Mouse (Mus musculus) frontal cortex, postnatal 10 days (tissue): Measurements from ENCODE around the gene Hist1h1d.
"Not testable (repeated sequence)": the region's sequence is repeated elsewhere in the genome, so short reads cannot be mapped to it uniquely, and the experiment has no call there.

Experiments
- DNase-seq, 2 experiments: peaks; one replicate each; pipeline ENCODE4 v3.0.0; 2022; ENCODE audit warnings: low spot score in 2 of 2, mixed read lengths in 1 of 2

Hist1h1d gene

DNA sequence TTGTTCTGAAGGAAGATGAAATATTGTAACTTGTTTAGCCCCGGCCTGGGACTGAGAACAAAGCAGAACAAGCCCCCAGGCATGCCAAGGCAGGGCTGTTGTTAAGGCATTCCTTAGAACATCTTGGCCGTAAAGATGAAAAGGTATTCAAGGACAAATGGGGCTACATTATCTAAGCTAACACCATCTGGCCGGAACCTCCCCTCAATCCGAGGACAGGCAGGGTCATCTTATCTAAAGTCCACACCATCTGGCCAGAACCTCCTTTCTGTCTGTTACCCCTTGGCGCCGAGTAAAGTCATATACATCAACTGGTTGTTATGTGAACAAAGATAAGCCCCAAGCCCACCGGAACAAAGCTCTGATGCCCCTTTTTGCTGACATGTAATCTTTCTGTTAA, 38.8 kb downstream of the Hist1h1d start:
- not testable (repeated sequence) for DNase-seq

DNA sequence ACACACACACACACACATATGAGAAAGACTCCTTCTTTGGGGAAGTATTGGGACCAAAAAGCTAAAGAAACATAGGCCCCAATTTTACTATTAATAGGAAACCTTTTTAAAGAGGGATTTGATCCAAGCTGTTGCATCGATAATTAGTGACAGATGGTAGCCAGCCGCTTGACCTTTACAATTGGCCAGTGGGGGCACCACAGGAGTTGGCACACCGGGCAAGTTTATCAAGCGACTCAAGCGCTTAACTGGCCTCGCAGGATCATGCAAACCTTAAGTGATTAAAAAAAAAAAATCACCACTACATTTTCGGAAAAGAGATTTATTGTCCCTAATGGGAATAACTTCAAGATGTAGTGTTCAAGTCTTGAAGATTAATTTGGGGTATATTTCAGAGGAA, 39.6 kb downstream of the Hist1h1d start:
- DNase-seq, result no peak

DNA sequence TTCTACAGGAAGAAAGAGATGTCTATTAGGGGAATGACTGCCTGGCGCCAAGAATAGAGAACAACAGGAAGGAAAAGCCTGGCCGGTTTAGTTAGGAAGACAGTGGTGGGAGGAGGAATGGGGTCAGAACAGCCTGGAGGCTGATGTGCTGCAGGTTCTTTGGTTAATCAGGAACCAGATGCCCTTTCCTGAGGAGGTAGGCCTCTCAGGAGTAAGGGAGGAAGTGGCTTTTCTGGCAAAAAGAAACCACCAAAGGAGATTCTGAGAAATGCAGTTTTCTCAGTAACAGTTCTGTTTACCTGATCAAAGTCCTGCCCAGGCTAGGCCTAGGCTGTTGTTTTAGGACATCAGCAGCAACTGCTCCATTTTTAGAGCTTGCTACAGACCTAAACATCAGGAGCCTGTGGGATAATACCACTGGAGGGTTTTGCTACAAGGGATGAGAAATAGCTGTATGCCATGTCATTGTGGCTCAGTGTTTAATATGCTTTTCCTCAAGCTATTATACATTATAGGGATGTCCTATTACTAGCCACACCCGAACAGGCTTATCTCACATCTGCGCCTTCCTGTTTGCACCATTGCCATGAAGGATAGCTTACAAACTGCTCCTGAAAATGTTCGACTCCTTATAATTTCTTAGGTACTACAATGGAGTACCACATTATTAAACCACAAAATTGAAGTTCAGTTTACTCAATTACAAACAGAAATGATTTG, 40.1 kb downstream of the Hist1h1d start:
- no peak for DNase-seq

DNA sequence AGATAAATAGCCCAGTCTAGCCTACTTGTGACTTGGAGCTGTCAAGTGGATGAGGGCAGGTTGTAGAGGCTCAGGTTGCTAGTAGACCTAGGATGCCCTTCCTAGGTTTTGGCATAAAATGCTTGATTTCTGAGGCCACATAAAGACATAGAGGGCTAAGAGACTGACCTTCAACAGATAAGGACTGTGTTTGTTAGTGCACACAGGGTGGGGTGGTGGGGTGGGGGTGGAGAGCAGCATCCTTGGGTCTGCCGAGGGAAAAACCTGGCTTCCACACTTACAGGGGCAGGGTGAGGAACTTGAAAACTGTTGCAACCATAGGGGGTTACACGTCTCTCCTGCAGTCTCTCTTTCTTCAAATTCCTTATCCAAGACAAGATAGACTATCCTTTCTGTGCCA, 42.1 kb downstream of the Hist1h1d start:
- DNase-seq, result no peak

DNA sequence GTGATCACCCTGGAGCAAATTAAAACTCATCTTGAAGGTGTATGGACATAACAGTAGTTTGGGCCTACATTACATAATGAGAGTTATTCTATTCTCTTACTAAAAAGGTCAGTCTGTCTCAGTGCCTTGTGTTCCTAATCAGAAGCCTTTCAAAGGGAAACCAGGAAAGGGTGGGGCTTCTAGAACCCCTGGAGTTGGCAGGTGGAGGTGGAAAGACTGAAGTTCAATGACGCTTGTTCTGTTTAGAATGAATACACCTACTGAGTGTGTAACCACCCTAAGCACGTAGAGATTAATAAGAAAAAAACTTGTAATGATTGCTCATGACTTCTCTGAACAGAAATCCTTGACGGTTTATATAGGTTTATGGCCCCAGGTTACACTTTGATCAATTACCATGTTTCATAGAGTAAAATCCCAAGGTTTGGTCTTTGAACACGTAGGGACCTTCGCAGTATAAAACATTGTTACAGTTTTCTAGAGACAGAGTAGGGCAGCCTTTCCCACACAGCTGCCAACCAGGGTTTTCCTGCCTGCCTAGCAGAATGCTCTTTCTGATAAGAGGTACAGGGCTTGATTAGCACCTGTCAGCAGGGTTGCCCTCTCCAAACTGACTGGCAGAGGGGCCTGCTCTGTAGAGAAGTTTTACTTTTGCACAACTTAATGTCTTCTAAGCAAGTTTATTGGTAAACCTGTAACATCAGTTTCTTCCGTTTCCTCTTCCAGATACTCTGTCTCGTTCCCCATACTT, 42.7 kb downstream of the Hist1h1d start:
- DNase-seq, result no peak

DNA sequence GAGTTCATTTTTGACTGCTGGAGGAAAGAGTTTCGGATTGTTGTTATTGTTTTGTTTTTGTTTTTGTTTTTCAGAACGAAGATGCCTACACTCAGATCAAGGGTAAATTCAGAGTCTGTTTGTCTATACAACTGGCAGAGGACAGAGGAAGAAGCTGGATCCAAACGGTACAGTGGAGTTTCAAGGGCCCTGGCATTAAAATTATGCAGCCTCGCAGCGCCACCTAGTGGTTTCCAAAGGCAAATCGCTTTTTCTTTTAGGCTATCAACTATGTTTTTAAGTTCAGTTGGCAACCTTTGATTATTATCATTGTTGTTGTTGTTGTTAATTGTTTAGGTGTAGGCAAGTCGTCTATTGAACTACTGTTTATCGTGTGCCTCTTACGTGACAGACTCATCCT, 44.9 kb downstream of the Hist1h1d start:
- peak in 1 of 2 experiments; percentile 67 for DNase-seq

DNA sequence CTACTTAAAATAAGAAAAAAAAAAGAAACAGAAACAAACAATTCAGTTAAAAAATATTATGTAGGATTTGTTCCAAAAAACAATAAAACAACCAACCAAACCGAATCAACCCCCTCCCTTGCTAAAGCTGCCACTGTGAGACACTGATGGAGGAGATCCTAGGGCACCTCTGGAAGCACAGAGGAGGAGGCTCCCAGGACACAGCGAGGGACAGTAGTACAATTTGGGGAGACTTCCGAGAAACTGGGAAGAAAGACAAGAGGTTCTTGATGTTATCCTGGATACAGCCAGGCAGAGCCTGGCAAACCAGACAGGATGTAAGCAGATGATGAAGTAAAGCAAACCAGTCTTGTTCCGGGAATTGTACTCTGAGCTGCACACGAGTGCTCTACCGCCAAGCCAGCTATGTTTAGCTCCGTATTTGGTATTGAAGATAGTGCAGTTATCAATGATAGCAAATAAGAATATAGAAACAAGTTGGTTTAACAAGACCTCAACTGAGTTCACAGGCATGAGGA, 50.2 kb downstream of the Hist1h1d start:
- DNase-seq, result no peak

DNA sequence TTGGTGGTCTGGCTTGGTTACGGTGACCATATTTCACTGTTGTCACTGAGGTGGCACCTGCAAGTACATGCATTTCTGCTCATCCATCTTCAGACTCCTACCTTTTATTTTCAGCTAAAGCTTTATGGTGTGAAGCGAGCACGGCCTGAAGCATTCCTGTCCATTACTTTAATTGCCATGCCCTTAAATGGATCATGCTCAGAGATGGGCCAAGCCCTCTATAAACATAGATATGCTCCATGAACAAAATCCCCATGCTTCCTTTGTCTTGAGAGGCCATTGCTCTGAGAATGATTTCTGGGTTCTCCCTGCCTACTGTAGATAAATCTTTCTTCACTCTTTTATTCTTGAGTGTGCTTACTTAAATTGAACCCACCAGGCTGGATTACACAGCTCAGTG, 51.4 kb downstream of the Hist1h1d start:
- DNase-seq, result no peak

DNA sequence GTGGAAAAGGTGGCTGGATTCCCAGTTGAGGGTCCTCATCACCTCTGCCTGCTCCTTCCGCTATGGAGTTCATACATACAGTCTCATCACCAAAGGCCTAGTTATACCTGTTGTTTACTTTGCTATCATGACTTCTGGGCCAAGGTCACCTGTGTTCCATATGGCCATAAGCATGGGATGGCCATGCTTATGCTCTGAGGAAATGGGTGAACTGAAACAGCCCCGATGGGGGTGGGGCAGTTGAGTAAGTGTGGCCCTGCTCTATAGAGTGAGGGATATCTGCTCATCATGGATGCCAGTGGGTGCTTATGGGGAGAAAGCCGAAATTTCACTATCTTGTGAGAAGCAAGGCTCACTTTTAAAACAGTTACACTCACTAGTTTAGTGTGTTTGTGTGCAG, 52.0 kb downstream of the Hist1h1d start:
- DNase-seq, result no peak

DNA sequence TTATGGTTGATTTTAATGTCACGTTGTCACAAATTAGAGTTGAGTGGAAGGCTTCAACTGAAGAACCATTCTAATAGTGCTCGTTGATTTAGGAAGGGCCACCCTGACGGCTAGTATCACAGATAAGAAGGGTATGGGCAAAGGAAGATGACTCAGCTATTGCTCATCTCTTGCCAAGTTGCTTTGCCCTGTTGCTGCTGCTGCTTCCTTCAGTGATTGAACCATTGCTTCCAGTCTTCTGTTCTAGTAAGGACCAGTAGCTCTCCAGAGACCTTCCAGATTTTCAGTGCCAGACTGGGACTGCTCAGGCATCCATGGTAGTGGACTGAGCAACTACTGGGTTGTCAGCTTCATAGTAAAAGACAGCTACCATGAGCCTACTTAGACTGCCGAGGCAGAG, 56.1 kb downstream of the Hist1h1d start:
- DNase-seq, result no peak

DNA sequence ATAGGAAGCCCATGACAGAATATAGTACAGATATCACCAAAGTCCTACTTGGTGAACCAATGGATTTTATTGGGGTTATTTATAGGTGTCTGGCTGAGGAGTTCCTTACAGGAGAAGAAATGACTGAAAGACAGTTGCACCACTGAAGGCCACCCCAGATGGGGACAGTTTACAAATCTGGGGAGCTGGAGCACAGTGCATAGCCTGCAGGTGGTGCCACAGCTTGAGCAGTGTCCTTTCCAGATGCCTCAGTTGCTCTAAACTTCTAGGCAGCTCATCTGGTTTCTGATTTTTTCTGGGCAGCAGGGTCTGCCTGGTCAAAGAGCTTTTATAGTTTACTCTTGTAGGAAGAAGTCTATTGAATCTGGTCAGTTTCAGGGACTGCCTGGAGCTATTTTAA, 56.8 kb downstream of the Hist1h1d start:
- no peak for DNase-seq
